Mouse (Mus musculus) layer of hippocampus, adult 11-12 months (tissue): ENCODE measurements around the gene Tnni1.

Experiments
- DNase-seq: peaks from one replicate; pipeline ENCODE4 v3.0.0; 2022; ENCODE audit warnings: low spot score

Tnni1 gene

DNA sequence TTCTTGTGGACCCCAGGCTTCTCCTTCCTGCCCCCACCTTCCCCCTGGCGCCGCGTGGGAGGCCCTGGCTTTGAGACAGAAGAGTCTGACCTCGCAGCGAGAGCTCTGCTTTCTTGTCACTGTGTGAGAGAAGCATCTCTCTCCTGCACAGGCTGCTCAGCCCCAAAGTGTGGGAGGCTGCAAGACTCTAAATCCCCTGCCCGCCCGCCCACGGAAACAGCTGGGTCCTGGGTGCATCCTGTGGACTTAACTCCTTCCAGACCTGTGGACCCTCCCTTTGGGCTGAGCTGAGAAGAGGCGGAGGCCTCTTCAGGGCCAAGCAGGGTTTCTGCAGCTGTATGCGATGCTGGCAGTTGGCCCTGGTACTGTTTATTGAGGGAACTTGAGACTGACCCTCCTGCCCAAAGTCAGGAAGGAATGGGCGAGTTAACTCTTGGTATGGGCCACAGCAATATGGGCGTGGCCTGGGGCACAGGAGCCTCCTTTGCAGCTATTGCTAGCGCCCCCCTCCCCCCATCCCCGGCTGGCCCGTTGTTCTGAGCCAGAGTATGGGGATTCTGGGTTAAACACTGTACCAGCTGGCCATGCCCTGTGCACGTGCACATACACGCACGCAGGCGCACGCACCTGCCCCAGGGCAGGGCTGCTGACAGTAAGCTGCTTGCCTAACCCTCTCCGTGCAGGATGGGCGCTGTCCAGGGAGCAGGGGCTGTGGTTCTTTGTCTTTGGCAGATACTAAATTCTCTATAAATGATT, at the start of gene Tnni1:
Gene Tnni1 (plus strand): TSS at position 655 of the 756 bp plus-strand sequence.
- no peak for DNase-seq

DNA sequence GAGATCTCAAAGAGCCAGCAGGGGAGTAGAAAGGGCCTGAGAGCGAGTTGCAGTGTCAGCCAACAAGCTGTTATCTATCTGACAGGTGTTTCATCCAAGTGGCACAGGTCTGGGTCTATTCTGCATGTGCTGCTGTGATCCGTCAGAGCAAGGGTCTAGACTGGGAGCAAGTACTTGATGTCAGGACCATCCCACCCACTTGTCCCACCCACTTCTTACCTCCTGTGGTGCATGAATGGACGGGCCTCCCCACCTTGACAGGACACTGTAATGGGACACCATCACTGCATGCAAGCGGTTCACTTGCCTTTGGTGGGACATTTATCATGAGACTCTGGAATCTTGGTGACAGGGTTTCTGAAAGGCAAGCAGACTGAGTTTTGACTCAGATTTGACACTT, 49.4 kb upstream of the Tnni1 start:
- no peak for DNase-seq

DNA sequence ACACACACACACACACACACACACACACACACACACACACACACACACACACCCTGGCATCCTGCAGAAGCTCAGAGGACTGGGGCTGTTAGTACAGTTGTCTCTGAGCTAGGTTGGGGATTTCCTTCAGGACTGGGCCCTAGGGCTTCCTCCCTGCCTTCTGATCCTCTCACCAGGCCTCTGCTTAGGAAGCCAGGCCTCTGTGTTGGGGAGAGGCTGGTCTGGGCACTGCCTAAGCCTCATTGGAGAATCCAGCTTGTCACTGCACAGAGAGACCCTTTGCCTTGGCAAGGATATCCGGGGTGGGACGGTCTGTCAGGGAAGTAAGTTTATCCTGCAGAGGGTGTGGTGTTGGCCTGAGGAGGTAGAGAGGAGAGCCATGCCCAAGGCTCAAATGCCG, 48.9 kb upstream of the Tnni1 start:
- DNase-seq = no peak

DNA sequence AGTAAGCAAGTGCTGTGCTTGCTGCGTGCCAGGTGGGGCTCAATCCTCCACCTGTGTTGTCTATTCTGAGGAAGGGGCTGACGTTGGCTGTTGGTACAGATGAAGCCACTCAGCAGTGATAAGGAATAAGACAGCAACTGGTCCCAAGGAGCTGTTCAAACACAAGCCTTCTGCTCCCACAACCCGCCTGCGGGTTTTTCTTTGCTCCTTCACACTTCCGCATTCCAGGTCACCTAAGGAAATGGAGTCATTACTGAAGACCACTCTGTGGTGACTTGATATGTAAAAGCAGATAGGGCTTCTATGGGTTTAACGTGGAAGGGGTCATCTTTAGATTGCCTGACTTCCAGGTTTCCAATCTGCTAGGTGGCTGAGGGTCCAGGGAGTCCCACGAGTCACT, 47.8 kb upstream of the Tnni1 start:
- DNase-seq = no peak

DNA sequence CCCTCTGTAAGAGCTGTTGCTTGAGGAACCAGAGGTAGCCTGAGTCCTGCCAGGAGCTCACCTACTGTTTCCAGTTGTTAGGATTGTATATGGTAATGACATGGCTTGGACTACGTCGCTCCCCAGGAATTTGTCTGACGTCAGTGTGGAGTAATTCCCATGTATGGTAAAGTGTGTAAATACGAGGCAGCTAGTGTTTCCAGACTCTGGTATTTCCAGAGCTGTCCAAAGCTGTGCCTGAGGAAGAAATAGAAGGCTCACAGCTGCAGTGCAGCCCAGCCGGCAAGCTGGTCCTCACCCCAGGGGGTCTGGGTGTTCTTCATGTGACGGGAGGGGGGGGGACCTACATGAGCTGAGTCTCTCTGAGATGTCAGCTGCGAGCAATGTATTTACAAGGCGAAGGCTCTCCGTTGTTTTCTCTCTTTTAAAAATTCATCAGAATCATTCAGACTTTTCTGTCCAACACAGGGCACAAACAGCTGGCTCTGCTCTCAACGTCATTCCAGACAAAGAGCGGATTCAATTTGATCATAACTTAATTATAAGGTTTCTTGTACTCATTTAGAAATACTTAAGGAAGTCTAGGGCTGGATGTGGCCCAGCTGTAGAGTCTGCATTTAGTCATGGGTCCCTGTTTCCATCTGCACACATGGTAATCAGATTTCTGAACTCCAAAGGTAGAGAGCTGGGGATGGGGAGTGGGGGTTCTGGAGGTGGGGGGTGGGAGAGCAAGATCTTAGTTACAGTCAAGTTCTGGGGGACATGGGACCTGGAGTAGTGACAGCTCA, 47.1 kb upstream of the Tnni1 start:
- no peak for DNase-seq

DNA sequence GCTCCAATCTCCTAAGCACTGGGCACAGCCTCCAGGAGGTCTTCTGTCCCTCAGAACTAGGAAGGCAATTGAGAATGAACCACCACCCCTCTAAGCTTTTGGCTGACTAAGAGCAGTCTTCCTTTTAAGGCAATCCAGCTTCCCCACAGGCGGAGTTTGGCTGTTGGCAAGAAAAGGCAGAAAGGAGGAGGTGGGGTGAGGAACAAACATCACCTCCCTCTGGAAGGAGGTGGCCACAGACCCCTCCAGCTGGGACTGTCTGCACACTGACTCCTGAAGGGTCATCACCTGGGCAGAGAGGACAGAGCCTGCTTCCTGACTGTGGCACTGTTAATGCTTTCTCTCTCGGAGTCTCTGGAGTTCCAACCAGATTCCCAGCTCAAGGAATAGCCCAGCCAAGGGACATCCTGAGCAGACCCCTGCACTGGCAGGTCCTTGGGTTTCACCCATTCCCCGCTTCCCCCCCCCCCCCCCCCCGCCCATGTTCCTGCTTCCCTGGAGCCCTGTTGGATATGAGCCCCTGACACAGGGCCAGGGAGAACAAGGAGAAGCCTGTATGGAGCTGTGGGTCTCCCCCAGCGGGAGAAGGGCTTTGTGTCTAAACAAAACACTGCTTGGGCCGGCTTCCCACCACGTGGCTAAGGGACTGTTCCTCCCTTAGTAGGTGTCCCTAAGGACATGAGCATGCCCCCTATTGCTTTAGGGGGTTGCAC, 44.9 kb upstream of the Tnni1 start:
- peak; percentile 72 for DNase-seq

DNA sequence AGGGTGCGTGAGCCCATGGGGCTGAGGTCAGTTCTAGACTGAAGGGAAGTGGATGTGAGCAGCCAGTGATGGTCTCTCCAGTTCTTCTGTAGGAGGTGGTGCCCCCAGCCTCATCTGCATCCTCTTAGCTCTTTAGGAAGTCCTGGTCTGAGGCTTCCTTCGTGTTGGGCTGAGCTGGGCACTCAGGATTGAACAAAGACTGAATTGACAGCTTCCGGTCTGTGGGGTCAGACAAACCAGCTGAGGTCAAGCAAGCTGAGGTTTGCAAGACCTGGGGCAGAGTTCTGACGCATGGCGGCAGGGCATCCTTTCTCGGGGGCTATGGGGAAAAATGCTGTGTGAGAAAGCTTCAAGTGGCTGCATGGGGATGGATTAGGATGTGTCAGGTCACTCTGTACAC, 43.8 kb upstream of the Tnni1 start:
- DNase-seq = no peak

DNA sequence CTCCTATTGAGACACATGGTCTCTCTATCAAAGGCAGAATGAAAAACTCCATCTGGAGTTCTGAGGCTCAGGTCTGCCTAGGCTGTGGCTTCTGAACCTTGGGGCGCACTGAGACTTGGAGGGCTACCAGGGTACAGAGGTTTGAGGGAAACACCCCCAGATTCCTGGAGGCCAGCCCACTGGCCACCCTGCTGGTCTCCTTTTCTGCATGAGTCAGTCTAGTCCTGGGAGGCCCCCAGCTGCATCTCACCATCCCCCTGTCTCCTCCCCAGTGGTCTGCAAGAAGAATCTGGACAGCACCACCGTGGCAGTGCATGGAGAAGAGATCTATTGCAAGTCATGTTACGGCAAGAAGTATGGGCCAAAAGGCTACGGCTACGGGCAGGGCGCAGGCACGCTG, 34.2 kb upstream of the Tnni1 start:
- no peak for DNase-seq

DNA sequence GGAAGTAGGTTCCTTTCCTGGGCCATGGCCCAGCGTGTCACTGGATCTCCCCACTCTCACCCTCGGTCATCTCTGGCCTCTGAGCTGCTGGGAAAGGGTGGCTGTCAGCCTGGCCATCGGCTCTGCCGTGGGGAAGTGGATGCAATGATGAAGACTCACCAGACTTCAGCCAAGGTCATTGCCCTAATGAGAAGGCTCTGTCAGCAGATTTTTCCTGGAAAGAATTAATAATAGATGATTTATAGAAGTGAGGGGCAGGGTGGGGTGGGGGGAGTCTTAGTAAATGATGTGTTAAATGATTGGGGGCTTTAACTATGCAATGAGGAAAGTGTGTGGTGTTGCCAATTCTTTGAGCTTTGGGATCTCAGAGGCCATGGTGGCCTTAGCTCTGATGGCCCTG, 33.0 kb upstream of the Tnni1 start:
- no peak for DNase-seq

DNA sequence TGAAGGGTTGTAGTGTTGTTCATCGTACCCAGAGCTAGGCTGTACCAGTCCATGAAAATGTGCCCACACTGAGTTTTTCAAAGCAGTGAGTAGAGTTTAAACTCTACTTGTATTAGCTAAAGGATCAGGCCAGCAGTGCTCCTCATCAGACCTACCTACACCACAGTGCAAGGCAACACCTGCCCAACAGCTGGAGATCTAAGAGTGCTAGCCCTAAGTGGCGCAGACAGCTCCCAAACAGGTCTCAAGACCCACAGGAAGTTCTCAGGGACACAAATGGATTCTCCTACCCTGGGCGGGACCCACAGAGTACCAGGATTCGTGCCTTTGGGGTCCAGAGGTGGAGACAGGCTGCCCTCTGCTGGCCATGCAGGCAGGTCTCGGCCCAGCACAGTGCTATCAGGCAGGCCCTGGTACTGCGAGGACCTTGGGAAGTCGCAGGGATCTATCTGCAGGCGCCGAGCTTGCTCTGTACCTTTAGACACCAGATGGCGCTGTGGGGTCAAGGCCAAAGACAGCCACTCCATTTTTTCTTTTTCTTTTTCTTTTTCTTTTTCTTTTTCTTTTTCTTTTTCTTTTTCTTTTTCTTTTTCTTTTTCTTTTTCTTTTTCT, 26.4 kb upstream of the Tnni1 start:
- peak; percentile 95 for DNase-seq

DNA sequence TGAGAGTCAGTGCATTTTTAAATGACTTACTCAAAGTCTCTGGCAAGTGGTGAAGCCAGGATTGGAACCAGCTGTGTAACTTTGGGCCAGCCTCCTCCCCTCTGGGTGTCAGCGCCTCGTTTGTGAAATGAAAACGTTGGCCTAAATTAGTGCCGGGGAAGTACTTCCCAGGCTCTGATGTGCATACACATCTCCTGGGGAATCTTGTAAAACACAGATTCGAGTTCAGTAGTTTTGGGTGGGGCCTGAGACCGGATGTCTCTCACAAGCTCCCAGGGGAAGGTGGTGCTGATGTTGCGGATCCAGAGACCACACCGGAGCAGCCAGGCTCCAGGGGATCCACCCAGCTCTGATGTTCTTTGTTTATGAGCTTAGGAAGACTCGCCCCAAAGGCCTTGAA, 23.9 kb upstream of the Tnni1 start:
- no peak for DNase-seq

DNA sequence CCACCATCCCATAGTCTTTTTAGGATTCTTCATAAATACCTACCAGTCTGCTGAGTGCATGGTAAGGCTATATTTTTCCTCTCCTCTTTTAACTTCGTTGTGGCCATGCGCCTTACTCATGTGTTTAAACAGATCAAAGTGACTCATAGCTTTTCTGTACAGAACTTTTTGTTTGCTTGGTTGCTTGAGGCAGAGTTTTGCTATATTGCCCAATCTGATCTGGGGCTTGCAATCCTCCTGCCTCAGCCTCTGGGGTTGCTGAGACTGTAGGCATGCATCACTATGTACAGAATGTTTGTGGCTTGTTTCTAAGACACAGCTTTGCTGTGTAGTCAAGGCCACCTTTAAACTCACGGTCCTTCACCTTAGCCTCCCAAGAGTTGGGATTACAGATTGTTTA, 23.3 kb upstream of the Tnni1 start:
- DNase-seq = no peak

DNA sequence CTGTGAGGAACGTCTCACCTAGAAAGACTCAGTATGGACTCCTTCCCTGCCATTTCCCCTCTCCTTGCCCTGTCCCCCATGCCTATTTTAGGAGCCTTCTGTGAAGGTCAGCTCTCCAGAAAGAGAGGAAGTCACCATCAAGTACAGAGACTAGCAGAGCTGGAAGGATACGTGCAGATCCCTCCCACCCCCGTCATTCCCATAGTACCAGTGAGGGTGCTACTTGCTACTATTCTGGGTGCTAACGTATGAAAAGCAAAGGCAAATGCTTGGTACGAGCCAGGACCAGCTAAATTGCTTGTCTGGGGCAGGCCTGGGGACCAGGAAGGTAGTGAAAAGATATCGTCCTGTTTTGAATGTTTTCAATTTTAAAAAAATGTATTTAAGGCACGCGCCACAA, 21.9 kb upstream of the Tnni1 start:
- no peak for DNase-seq

DNA sequence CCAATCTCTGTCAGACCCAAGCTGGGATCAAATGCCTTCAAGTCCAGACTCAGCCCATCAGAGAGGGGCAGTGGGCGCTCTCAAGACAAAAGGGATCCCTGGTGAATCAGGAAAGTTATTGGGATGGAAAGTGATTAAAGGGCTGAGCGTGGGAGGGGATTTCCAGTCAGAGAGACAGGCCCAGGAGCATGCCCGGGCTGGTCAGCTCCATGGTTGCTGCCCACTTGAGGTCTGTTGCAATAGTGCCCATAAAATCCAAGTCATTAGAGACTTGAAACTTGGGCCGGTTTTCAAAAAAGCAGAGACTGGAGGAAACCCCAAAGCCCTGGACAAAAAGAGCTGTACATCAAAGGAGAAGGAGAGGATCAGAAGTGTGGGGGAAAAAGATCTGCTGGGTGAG, 19.5 kb upstream of the Tnni1 start:
- no peak for DNase-seq

DNA sequence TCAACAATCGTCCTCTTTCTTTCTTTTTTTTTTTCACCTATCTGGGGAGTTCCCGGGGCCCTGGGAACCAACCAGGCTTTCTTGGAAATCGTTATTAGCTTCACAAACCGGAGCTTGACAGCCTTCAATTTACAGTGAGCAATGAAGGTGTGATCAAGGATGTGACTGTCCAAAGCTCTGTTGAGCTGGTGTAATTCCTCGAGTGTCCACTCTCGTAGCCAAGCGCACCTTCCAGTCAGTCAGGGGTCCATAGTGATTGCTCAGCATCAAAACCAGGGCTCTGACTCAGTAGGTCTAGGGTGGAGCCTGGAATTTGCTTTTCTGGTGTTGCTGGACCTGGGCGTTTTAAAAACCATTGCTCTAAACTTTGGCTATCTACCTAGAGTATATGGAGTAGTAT, 19.0 kb upstream of the Tnni1 start:
- DNase-seq = no peak

DNA sequence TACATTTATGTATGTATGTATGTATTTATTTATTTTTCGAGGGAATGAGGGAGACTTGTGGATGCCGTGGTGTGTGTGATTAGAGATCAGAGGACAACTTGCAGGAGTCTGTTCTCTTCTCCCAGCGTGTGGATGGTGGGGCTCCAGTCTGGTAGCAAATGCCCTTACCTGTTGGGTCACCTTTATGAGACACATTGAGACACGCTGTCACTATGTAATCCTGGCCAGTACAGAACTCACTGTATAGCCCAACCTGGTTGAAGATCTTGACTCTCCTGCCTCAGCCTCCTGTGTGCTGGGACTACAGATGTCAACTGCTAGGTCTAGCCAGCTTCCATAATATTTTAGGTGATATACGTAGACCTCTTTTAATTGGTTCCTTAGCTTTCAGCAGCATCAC, 17.5 kb upstream of the Tnni1 start:
- DNase-seq = no peak

DNA sequence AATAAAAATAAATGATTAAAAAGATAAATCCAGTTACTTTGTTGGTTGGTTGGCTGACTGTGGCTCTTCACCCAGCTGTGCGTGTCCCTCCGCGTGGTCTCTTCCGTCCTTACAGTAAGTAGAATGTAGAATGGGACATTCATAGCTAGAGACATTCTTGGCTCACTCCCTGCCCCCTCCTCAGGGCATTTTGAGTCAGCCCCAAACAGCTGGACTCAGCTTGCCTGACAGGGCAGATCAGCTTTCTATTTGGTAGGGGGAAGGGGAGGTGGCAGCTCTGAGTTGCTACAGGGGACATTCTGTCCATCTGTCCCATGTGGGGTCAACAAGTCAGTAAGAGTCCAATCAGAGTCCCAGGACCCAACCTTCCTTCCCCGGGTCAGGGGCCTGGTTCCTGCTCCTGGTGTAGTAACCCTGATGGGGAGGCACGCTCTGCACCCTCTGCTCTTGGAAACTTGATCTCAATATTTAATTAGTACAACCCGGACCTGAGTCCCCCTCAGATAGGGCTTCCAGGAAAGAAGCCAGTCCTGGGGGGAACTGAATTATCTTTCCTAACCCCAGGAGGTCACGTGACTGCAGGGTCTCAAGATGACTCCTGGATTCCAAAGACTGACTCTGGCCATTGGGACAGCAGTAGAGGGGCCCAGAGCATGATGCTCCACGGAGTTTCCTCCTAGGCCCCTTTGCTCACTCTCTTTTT, 15.6 kb upstream of the Tnni1 start:
- DNase-seq = no peak

DNA sequence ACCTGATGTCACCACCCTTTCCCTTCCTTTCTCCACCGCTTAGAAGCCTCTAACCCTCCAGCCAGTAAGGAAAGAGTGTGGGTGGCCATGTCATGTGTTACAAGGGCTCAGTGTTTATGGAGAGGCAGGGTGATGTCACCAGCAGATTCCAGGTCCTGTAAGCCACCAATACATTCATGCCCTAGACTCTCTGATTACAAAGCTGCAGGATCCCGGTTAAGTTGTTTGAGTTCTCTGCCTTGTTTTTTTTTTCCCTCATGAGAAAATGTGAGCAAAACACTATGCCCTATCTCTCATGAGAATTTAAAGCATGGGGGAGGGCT, 15.1 kb upstream of the Tnni1 start:
- no peak for DNase-seq

DNA sequence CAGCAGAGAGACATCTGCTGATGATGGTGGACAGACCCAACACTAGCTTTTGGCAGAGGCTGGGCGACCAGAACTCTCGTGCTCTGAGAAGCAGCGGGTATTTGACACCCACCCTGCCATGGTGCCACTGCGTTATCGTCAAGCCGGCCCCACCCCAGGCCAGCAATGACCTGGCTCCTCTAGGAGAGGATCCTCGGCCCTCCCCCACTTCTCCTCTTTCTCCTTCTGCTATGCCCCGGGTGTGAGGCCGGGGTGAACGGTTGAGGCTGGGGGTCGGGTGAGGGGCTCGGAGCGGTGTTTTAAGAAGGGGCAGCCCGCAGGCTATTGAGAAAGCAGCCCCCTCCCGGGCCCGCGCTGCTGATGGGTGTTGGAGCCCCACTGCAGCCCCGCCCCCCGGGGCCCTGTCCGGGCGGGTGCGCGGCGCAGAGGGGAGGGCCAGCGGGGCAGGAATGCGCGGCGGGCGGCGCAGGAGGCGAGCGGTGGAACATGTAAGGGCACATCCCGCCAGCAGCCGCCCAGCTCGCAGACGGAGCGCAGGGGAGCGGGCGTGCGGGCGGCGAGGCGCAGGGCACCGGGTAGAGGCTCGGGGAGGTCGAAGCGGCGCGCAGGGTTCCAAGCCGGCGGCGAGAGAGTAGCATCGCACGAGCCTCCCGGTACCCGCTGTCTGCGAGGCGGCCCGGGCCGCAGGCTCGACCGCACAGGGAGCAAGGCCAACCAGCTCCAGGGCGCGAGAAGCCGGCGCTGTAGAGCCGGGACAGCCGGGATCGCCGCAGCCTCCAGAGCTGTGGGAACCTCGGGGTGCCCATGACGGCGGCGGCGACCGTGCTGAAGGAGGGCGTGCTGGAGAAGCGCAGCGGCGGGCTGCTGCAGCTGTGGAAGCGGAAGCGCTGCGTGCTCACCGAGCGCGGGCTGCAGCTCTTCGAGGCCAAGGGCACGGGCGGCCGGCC, 13.3 kb upstream of the Tnni1 start, which contains the start of gene Phlda3:
Gene Phlda3 (plus strand): TSS at position 475 of the 947 bp plus-strand sequence.
- DNase-seq = peak; percentile 61

DNA sequence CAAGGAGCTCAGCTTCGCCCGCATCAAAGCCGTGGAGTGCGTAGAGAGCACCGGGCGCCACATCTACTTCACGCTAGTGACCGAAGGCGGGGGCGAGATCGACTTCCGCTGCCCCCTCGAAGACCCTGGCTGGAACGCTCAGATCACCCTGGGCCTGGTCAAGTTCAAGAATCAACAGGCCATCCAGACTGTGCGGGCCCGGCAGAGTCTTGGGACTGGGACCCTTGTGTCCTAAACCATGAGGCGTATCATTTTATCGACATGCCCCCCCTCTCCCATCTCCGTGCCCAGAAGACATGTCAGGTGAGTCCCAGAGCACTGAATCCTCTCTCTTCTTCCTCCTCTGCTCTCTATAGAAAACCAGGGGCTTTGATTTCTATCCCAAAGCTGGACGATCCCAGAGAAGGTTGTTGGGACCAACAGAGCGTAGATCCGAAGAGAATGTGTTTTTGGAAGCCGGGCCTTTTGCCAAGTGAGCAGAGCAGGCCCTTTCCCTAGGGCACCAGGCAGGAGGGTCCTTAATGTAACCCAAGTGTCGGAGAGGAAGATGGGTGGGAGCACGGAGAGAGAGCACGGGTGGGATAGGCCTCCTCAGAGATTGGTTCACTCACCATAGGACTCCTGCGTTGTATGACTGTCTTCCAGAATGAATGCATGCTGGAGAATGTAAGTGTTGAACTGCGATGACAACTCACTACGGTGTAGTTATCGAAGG, 12.5 kb upstream of the Tnni1 start:
- no peak for DNase-seq
